Mouse (Mus musculus) spleen, adult 2 months (tissue): ENCODE measurements around the gene Timm10b.

Experiments used
- CTCF ChIP-seq: fragments of 200-500 bp; IDR thresholded peaks from 2 replicates; pipeline ENCODE4 v1.5.1; 2011; ENCODE audit warnings: mild to moderate bottlenecking, inconsistent platforms; ENCODE audit not compliant: insufficient read depth, insufficient read length, insufficient replicate concordance; ENCODE audit errors: extremely low read depth
- POLR2A ChIP-seq: fragments of 200-500 bp; IDR thresholded peaks from 2 replicates; pipeline ENCODE4 v1.6.1; 2011; ENCODE audit warnings: low read depth, low read length, inconsistent platforms

DNA sequence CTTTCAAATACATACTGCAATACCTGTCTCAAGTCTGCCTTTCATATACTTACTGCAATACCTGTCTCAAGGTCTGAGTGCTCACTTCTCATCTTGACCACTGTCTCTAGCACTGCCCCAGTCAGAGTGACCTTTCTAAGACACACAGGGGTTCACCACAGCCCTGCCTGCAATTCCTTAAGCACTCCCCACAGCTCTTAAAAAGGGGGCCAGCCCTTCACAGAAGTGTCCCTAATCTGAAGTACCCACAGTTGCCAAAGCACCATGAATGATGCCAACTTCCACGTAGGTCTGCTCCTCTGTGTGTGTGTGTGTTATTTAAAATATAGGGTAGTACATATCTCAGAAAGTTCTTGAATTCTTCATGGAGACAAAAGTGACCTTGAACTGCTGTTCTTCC is 28.1 kb upstream of the Timm10b start:
- TF ChIP-seq CTCF = no peak
- no peak for TF ChIP-seq POLR2A
